Mouse (Mus musculus) E14TG2a.4 (cell line): ENCODE data around the gene Top3b.
A peak's percentile ranks its signal among the peaks of the same experiment; 100 is the strongest.

Source experiments
- H3K27me3 ChIP-seq: 2 replicates; pipeline ENCODE4 v1.6.1; 2014; ENCODE audit warnings: low read length, control low read depth; ENCODE audit not compliant: insufficient read depth
- H3K36me3 ChIP-seq: 2 replicates; pipeline ENCODE4 v1.6.1; 2014; ENCODE audit warnings: low read length, control low read depth; ENCODE audit not compliant: insufficient read depth
- H3K4me1 ChIP-seq: replicated peaks from 2 replicates; pipeline ENCODE4 v1.6.1; 2014; ENCODE audit warnings: low read depth, low read length, control low read depth
- H3K4me3 ChIP-seq: replicated peaks from 2 replicates; pipeline ENCODE4 v1.5.1; 2014; ENCODE audit warnings: mild to moderate bottlenecking, low read length
- H3K9me3 ChIP-seq: 2 replicates; pipeline ENCODE4 v1.6.1; 2014; ENCODE audit warnings: low read length, control low read depth
- CTCF ChIP-seq: conservative IDR thresholded peaks from 2 replicates; pipeline ENCODE4 v1.5.1; 2014; ENCODE audit warnings: low read length
- NANOG ChIP-seq: IDR thresholded peaks from 2 replicates; pipeline ENCODE4 v1.6.1; 2014; ENCODE audit warnings: borderline replicate concordance, low read length, mixed read lengths
- POU5F1 ChIP-seq: IDR thresholded peaks from 2 replicates; pipeline ENCODE4 v1.6.1; 2014; ENCODE audit warnings: low read length, borderline replicate concordance

The Top3b gene

GRCm38 (mm10) chr16:16888341-16888740 is 17.8 kb downstream of the Top3b start:
- Histone ChIP-seq H3K36me3 (peaks cover 100% of the 10 kb centered on the region), H3K27me3 (no peaks in the 10 kb centered on the region), H3K9me3 (no peaks in the 10 kb centered on the region), H3K4me1 (peaks cover 19% of the 10 kb centered on the region), H3K4me3 (no peak overlapping the region)
- no peak for TF ChIP-seq CTCF
- TF ChIP-seq NANOG, result no peak
- TF ChIP-seq POU5F1, result no peak

- TF ChIP-seq NANOG (no peak), POU5F1 (no peak), CTCF (no peak)
- Histone ChIP-seq H3K9me3 (no peaks in the 10 kb centered on the region), H3K4me3 (no peak overlapping the region), H3K36me3 (peaks cover 86% of the 10 kb centered on the region), H3K4me1 (peaks cover 46% of the 10 kb centered on the region), H3K27me3 (no peaks in the 10 kb centered on the region)
These were observed 21.8 kb downstream of the Top3b start for GRCm38 (mm10) chr16:16892366-16892765.

GRCm38 (mm10) chr16:16896015-16896381 is 25.5 kb downstream of the Top3b start:
- TF ChIP-seq POU5F1, result no peak
- TF ChIP-seq NANOG, result no peak
- TF ChIP-seq CTCF, result no peak

GRCm38 (mm10) chr16:16896382-16897055 is 26.0 kb downstream of the Top3b start, which contains the start of gene Ppm1f:
TSS of gene Ppm1f (plus strand) at chr16:16896469.
- H3K36me3 ChIP-seq, result peaks cover 77% of the 10 kb centered on the region
- peak; percentile 55 for TF ChIP-seq CTCF
- TF ChIP-seq POU5F1, result no peak
- peaks cover 68% of the 10 kb centered on the region for H3K4me1 ChIP-seq
- no peaks in the 10 kb centered on the region for H3K9me3 ChIP-seq
- H3K27me3 ChIP-seq, result no peaks in the 10 kb centered on the region
- H3K4me3 ChIP-seq, result peak within 1 kb of the TSS; percentile 85

More at GRCm38 (mm10) chr16:16896015-16896381, 25.5 kb downstream of the Top3b start:
- peaks cover 71% of the 10 kb centered on the region for H3K4me1 ChIP-seq
- H3K27me3 ChIP-seq, result no peaks in the 10 kb centered on the region
- H3K4me3 ChIP-seq, result peak overlapping the region; percentile 85
- peaks cover 77% of the 10 kb centered on the region for H3K36me3 ChIP-seq
- no peaks in the 10 kb centered on the region for H3K9me3 ChIP-seq

GRCm38 (mm10) chr16:16897056-16897584 is 26.6 kb downstream of the Top3b start:
- H3K9me3 ChIP-seq, result no peaks in the 10 kb centered on the region
- H3K36me3 ChIP-seq, result peaks cover 77% of the 10 kb centered on the region
- TF ChIP-seq NANOG, result no peak
- TF ChIP-seq CTCF, result no peak
- TF ChIP-seq POU5F1, result no peak
- H3K4me3 ChIP-seq, result peak overlapping the region; percentile 85
- no peaks in the 10 kb centered on the region for H3K27me3 ChIP-seq
- H3K4me1 ChIP-seq, result peaks cover 66% of the 10 kb centered on the region

GRCm38 (mm10) chr16:16902329-16902728 is 31.8 kb downstream of the Top3b start:
- TF ChIP-seq NANOG, result no peak
- no peak for TF ChIP-seq POU5F1
- no peak for TF ChIP-seq CTCF
- peaks cover 68% of the 10 kb centered on the region for H3K4me1 ChIP-seq
- H3K4me3 ChIP-seq, result no peak overlapping the region
- no peaks in the 10 kb centered on the region for H3K9me3 ChIP-seq
- H3K27me3 ChIP-seq, result no peaks in the 10 kb centered on the region
- H3K36me3 ChIP-seq, result peaks cover 89% of the 10 kb centered on the region

- Histone ChIP-seq H3K4me3 (no peak overlapping the region), H3K27me3 (no peaks in the 10 kb centered on the region), H3K36me3 (peaks cover 93% of the 10 kb centered on the region), H3K9me3 (no peaks in the 10 kb centered on the region), H3K4me1 (peaks cover 68% of the 10 kb centered on the region)
- TF ChIP-seq POU5F1 (no peak), NANOG (no peak), CTCF (no peak)
These were observed 32.7 kb downstream of the Top3b start for GRCm38 (mm10) chr16:16903188-16903587.

GRCm38 (mm10) chr16:16907799-16908198 is 37.3 kb downstream of the Top3b start:
- no peaks in the 10 kb centered on the region for H3K27me3 ChIP-seq
- peak overlapping the region; percentile 21 for H3K4me3 ChIP-seq
- peaks cover 90% of the 10 kb centered on the region for H3K4me1 ChIP-seq
- TF ChIP-seq CTCF (no peak), NANOG (peak; percentile 31; the same call in 1 of the 2 replicates), POU5F1 (no peak)
- peaks cover 95% of the 10 kb centered on the region for H3K36me3 ChIP-seq
- H3K9me3 ChIP-seq, result no peaks in the 10 kb centered on the region
